Mouse (Mus musculus) liver, embryonic 11.5 days (tissue): ENCODE results near the gene Mcam. TPM values are rescaled to one million over a fixed set of nuclear protein-coding genes. Genes with fewer than 3 reads are reported as not detected.
A peak's percentile ranks its signal among the peaks of the same experiment; 100 is the strongest.

Experiments
- ATAC-seq: fragments of 200-750 bp; cut with Nextera tagmentation; replicated peaks from 2 replicates; pipeline ENCODE4 v1.8.0; 2017; ENCODE audit warnings: moderate number of reproducible peaks, mild to moderate bottlenecking, moderate TSS enrichment, moderate library complexity; ENCODE audit not compliant: low FRiP score
- DNase-seq: peaks from one replicate; pipeline ENCODE4 v3.0.0-alpha.2; 2017; ENCODE audit warnings: low spot score
- H3K27ac ChIP-seq: fragments of 300-500 bp; sonication (generic); 2 replicates; pipeline ENCODE4 v1.5.1; 2014; ENCODE audit warnings: mild to moderate bottlenecking, low read depth, low read length, control low read depth
- H3K27me3 ChIP-seq: fragments of 300-500 bp; sonication (generic); replicated peaks from 2 replicates; pipeline ENCODE4 v1.6.1; 2014; ENCODE audit warnings: low read length, mixed read lengths; ENCODE audit not compliant: control insufficient read depth, insufficient read depth
- H3K36me3 ChIP-seq: fragments of 300-500 bp; sonication (generic); 2 replicates; pipeline ENCODE4 v1.6.1; 2014; ENCODE audit warnings: mild to moderate bottlenecking, low read length, moderate library complexity, mixed read lengths; ENCODE audit not compliant: control insufficient read depth, insufficient read depth
- H3K4me1 ChIP-seq: fragments of 300-500 bp; sonication (generic); replicated peaks from 2 replicates; pipeline ENCODE4 v1.6.1; 2014; ENCODE audit warnings: low read length, mixed read lengths; ENCODE audit not compliant: control insufficient read depth, insufficient read depth
- H3K4me2 ChIP-seq: fragments of 300-500 bp; sonication (generic); 2 replicates; pipeline ENCODE4 v1.6.1; 2014; ENCODE audit warnings: mild to moderate bottlenecking, control low read depth, moderate library complexity
- H3K4me3 ChIP-seq: fragments of 300-500 bp; sonication (generic); 2 replicates; pipeline ENCODE4 v1.5.1; 2014; ENCODE audit warnings: low read depth, low read length, control low read depth
- H3K9ac ChIP-seq: fragments of 300-500 bp; sonication (generic); 2 replicates; pipeline ENCODE4 v1.6.1; 2014; ENCODE audit warnings: low read depth, low read length, control low read depth
- H3K9me3 ChIP-seq: fragments of 300-500 bp; sonication (generic); 2 replicates; pipeline ENCODE4 v1.6.1; 2016; ENCODE audit warnings: low read length, inconsistent platforms, mixed read lengths; ENCODE audit not compliant: control insufficient read depth
- WGBS: fragments of 180-500 bp; shearing (Covaris S2); extraction: QIAGEN DNeasy Blood & Tissue Kit; methylation state at CpG from one replicate; pipeline ENCODE4 v1.1.7; 2014; 5-methylcytosine and 5-hydroxymethylcytosine counted together
- polyA plus RNA-seq: library from polyadenylated mRNA; unstranded; fragments of >200 nt; fragmentation: Nextera tagmentation; extraction: Ambion mirVana; gene quantifications from 2 replicates; pipeline ENCODE4 v1.2.1, GENCODE M21; 2014

Gene Mcam
- polyA plus RNA-seq, 1 experiment from 2014 or later = 13.0 TPM

DNA sequence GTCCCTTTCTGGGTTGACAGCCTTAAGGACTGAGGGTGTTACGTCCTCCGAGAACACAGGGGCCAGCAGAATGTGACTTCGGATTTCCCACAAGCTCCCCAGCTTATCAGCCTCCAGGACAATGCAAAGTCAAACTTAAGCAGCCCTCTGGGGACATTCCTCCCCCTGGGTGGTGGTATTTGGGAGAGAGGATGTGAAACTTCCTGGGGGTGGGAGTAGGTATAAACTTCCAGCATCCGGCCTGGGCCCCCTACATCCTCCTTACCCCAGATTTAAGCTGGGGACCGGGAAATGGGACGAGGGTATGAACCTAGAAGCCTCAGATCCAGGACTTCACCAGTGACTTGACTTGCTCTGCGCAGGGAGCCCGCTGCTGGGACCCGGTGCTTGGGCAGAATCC lies 4.6 kb upstream of the Mcam start:
- Histone ChIP-seq H3K4me2 (peak overlapping the region; percentile 69), H3K9ac (peak overlapping the region; percentile 40), H3K4me3 (peak overlapping the region; percentile 41), H3K27me3 (peaks cover 60% of the 10 kb centered on the region), H3K27ac (peak overlapping the region; percentile 59), H3K36me3 (no peaks in the 10 kb centered on the region), H3K9me3 (no peaks in the 10 kb centered on the region), H3K4me1 (peaks cover 25% of the 10 kb centered on the region)
- DNase-seq = no peak
- no peak for ATAC-seq
- WGBS = 3% methylated on average over 9 of the region's 9 CpGs

DNA sequence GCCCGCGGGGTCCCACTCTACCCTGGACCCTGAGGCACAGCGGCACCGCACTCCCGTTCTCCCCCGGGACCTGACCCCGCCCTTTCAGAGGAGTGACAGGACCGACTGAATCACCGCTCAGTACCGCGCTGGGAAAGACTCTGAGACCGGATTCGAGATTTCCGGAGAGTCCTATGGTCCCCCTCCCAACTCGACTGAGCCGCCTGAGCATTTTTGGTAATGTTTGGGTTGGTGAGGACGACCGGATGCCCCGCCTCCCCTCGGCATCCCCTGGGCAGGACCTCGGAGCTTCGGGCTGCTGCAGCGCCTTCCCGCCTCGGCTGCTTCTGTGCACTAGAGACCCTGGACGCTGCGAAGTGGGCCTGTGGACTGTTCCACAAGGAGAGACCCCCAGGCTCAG lies 4.2 kb upstream of the Mcam start:
- peaks cover 64% of the 10 kb centered on the region for H3K27me3 ChIP-seq

DNA sequence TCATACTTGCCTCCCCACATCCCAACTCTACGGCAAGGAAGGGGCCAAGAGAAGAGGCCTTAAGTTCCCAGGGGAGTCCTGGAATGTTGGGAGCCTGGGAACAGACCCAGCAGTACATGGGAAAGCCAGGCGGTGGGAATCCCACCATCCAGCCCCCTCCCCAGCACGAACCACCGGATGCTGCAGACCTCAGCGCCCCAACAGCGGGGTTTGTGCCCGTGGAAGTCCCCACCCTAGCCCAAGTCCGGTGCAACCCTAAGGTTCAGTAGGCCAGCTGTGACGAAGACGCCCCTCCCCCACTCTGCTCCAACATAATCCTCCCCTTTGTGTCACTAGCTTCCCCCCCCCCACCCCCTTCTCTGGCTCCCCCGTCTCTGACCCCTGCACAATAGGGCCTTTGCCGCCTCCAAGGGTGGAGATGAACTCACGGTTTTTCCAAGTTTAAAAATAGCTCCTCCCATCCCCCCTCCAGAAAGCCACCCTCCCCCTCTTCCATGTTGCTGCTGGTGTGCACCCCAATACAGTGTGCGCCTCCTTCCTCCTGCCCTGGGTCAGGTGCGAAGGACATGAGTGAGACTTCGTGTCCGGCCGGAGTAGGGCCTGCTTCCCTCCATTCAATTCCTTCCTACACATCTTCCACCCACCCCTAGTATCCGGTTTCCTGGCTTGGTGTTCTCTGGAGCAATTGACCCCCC lies 3.5 kb upstream of the Mcam start:
- DNase-seq (no peak), ATAC-seq (no peak; the same call in 1 of the 2 replicates)
- peaks cover 71% of the 10 kb centered on the region for H3K27me3 ChIP-seq
- H3K9ac ChIP-seq = peak overlapping the region; percentile 30; the same call in 1 of the 2 replicates
- H3K4me2 ChIP-seq = peak overlapping the region; percentile 69
- peaks cover 29% of the 10 kb centered on the region for H3K4me1 ChIP-seq
- H3K36me3 ChIP-seq = no peaks in the 10 kb centered on the region
- H3K27ac ChIP-seq = peak overlapping the region; percentile 59
- H3K9me3 ChIP-seq = no peaks in the 10 kb centered on the region
- peak overlapping the region; percentile 41 for H3K4me3 ChIP-seq
- 18% methylated on average over 19 of the region's 19 CpGs for WGBS

More for the DNA sequence above, 4.2 kb upstream of the Mcam start:
- Histone ChIP-seq H3K4me1 (peaks cover 29% of the 10 kb centered on the region), H3K27ac (peak overlapping the region; percentile 59), H3K36me3 (no peaks in the 10 kb centered on the region), H3K4me3 (peak overlapping the region; percentile 41), H3K9me3 (no peaks in the 10 kb centered on the region), H3K4me2 (peak overlapping the region; percentile 69), H3K9ac (peak overlapping the region; percentile 40)
- DNase-seq (peak; percentile 69), ATAC-seq (peak; percentile 32; the same call in 1 of the 2 replicates)
- under 1% methylated on average over 27 of the region's 27 CpGs for WGBS

- Histone ChIP-seq H3K27me3 (peaks cover 75% of the 10 kb centered on the region), H3K36me3 (no peaks in the 10 kb centered on the region), H3K4me3 (peak overlapping the region; percentile 7; the same call in 1 of the 2 replicates), H3K4me1 (peaks cover 29% of the 10 kb centered on the region), H3K9me3 (no peaks in the 10 kb centered on the region), H3K4me2 (no peak overlapping the region), H3K27ac (peak overlapping the region; percentile 1; the same call in 1 of the 2 replicates), H3K9ac (no peak overlapping the region)
- no peak for DNase-seq
- ATAC-seq = no peak
- 34% methylated on average over 7 of the region's 7 CpGs for WGBS
These were observed 3.0 kb upstream of the Mcam start for GRCm38 (mm10) chr9:44131276-44131590.

DNA sequence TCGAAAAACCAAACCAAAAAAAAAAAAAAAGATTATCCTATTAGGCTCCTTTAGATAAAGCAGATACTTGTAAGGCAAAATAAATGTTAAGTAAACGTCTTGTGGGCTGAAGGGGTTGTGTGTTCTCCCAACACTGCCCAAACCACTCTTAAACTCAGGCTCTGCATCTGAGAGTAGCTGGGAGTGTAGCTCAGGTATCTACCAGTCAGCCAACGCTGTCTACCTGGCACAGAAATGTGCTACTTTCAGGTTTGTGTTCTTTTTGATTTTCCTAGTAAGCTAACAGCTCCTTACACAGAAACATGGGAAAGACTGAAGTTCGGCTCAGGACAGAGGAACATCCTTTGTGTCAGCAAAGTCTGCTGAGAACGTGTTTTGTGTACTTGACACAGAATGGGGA lies 2.1 kb upstream of the Mcam start:
- H3K9ac ChIP-seq = no peak overlapping the region

DNA sequence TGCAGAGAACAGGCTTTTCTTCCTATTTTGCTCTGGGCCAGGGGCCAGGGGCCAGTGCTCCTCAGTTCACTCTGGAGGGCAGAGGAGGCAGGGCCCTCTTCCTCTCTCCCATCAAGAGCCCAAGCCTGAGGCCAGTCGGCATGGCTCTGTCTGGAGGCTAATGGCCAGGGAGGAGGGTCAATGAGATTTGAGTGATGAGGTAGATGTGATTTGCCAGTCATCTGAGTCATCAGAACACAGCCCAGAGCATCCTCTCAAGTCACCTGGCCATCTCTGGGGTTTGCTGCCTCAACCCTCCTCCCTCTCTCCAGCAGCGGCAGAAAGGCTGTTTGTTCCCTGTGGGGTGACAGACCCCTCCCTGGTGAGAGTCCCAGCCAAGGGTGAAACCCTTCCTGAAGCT lies 982 bp upstream of the Mcam start:
- H3K27me3 ChIP-seq = peaks cover 86% of the 10 kb centered on the region
- H3K9me3 ChIP-seq = no peaks in the 10 kb centered on the region
- ATAC-seq (no peak), DNase-seq (no peak)
- no peak overlapping the region for H3K27ac ChIP-seq
- 28% methylated on average over 2 of the region's 2 CpGs for WGBS
- H3K4me2 ChIP-seq = peak overlapping the region; percentile 23; the same call in 1 of the 2 replicates
- peak overlapping the region; percentile 61 for H3K4me3 ChIP-seq
- no peak overlapping the region for H3K9ac ChIP-seq
- no peaks in the 10 kb centered on the region for H3K36me3 ChIP-seq
- H3K4me1 ChIP-seq = peaks cover 29% of the 10 kb centered on the region

More for the DNA sequence above, 2.1 kb upstream of the Mcam start:
- DNase-seq (no peak), ATAC-seq (no peak)
- peaks cover 29% of the 10 kb centered on the region for H3K4me1 ChIP-seq
- 52% methylated on average over 5 of the region's 5 CpGs for WGBS
- no peaks in the 10 kb centered on the region for H3K36me3 ChIP-seq
- no peak overlapping the region for H3K4me3 ChIP-seq
- H3K27me3 ChIP-seq = peaks cover 84% of the 10 kb centered on the region
- H3K9me3 ChIP-seq = no peaks in the 10 kb centered on the region
- H3K4me2 ChIP-seq = no peak overlapping the region
- no peak overlapping the region for H3K27ac ChIP-seq

- H3K36me3 ChIP-seq = 0 out of 2 replicates have a peak, but pooled peaks cover 2% of the 10 kb centered on the region
- H3K9me3 ChIP-seq = no peaks in the 10 kb centered on the region
- no peak for DNase-seq
- peaks cover 21% of the 10 kb centered on the region for H3K4me1 ChIP-seq
- no peak for ATAC-seq
- H3K27me3 ChIP-seq = peaks cover 71% of the 10 kb centered on the region
- no peak overlapping the region for H3K27ac ChIP-seq
- WGBS = 5% methylated on average over 47 of the region's 49 CpGs
- peak overlapping the region; percentile 61 for H3K4me3 ChIP-seq
- peak overlapping the region; percentile 77 for H3K4me2 ChIP-seq
- H3K9ac ChIP-seq = peak overlapping the region; percentile 53
These were observed 822 bp downstream of the Mcam start for GRCm38 (mm10) chr9:44134851-44135730.

GRCm38 (mm10) chr9:44135731-44136411 lies 1.6 kb downstream of the Mcam start:
- Histone ChIP-seq H3K9me3 (no peaks in the 10 kb centered on the region), H3K4me1 (peaks cover 13% of the 10 kb centered on the region), H3K27me3 (peaks cover 63% of the 10 kb centered on the region), H3K9ac (no peak overlapping the region), H3K4me3 (peak overlapping the region; percentile 61), H3K27ac (no peak overlapping the region), H3K4me2 (peak overlapping the region; percentile 77), H3K36me3 (0 out of 2 replicates have a peak, but pooled peaks cover 8% of the 10 kb centered on the region)
- ATAC-seq (no peak), DNase-seq (no peak)
- WGBS = 58% methylated on average over 7 of the region's 7 CpGs
